10 mouse cellular contexts compared by ENCODE assay signal in the genomic region with DNA sequence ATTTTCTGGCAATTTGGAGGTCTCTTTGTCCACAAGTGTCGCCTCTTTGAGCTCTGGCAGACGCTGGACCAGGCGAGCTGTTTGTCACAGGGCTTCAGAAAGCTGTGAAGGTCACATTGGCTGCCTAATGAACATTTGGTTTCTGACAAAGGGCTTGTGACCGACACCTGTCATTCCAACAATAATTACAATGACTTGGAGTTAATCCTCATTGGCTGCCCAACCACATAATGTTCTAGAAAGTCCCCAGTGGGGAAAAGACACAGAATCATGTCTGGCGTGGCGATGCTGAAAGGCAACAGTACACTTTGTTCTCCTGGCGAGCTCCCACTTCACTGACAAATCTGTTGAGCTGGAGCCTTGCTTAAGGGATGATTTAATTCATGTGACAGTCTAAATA.
DNase-seq lines count a peak whose midpoint lies in the region; ATAC-seq and TF ChIP-seq lines count a peak whose summit lies in the region.
"Had no signal": no experiment of that assay in that cellular context is flagged by ENCODE, and none has a peak within 500 bp of the region (broad histone marks: within the 10 kb centered on the region; RNA-seq: fewer than 3 reads in every experiment).

No protein-coding gene starts in this region.

- H3K9ac ChIP-seq in hindbrain, embryonic 11.5 days (ENCODE audit: low read depth, low read length) = no peak overlapping the region
- no peak overlapping the region for H3K9ac ChIP-seq in neural tube, embryonic 13.5 days
- no peak overlapping the region for H3K9ac ChIP-seq in heart, postnatal 0 days (replicated peaks; ENCODE audit: low read depth, low read length)
- H3K9ac ChIP-seq: liver, embryonic 13.5 days had no signal

- no peaks in the 10 kb centered on the region for H3K9me3 ChIP-seq in hindbrain, embryonic 10.5 days
- H3K9me3 ChIP-seq in hindbrain, embryonic 11.5 days (ENCODE audit: control insufficient read depth, low read length) = no peaks in the 10 kb centered on the region
- H3K9me3 ChIP-seq in neural tube, embryonic 13.5 days = no peaks in the 10 kb centered on the region
- H3K9me3 ChIP-seq in heart, postnatal 0 days (replicated peaks; ENCODE audit: control insufficient read depth, low read length) = no peaks in the 10 kb centered on the region
- H3K9me3 ChIP-seq: liver, embryonic 13.5 days had no signal

- H3K36me3 ChIP-seq in hindbrain, embryonic 10.5 days = no peaks in the 10 kb centered on the region
- H3K36me3 ChIP-seq in hindbrain, embryonic 11.5 days (ENCODE audit: control insufficient read depth, insufficient read depth, low read length) = no peaks in the 10 kb centered on the region
- no peaks in the 10 kb centered on the region for H3K36me3 ChIP-seq in neural tube, embryonic 13.5 days
- H3K36me3 ChIP-seq in heart, postnatal 0 days (replicated peaks; ENCODE audit: control insufficient read depth, insufficient read depth, low read length) = no peaks in the 10 kb centered on the region
- H3K36me3 ChIP-seq: liver, embryonic 13.5 days had no signal

- H3K27ac ChIP-seq in hindbrain, embryonic 10.5 days = peak overlapping the region; percentile 62; the same call in 1 of the 2 replicates
- H3K27ac ChIP-seq in hindbrain, embryonic 11.5 days (ENCODE audit: low read depth, low read length) = no peak overlapping the region
- H3K27ac ChIP-seq in neural tube, embryonic 13.5 days (replicated peaks) = 0 out of 2 replicates have a peak overlapping the region, but pooled peaks have one; percentile 39
- 0 out of 2 replicates have a peak overlapping the region, but pooled peaks have one; percentile 1 for H3K27ac ChIP-seq in heart, postnatal 0 days (ENCODE audit: low read depth)
- H3K27ac ChIP-seq: liver, embryonic 13.5 days had no signal

- no peak overlapping the region for H3K4me3 ChIP-seq in hindbrain, embryonic 10.5 days
- no peak overlapping the region for H3K4me3 ChIP-seq in hindbrain, embryonic 11.5 days (ENCODE audit: low read depth, low read length)
- H3K4me3 ChIP-seq in neural tube, embryonic 13.5 days = no peak overlapping the region
- no peak overlapping the region for H3K4me3 ChIP-seq in heart, postnatal 0 days (ENCODE audit: low read depth, low read length)
- H3K4me3 ChIP-seq: liver, embryonic 13.5 days had no signal

- WGBS in hindbrain, embryonic 10.5 days = 50% methylated on average over 7 of the region's 7 CpGs
- WGBS in hindbrain, embryonic 11.5 days = 65% methylated on average over 7 of the region's 7 CpGs
- 36% methylated on average over 7 of the region's 7 CpGs for WGBS in neural tube, embryonic 13.5 days
- WGBS in heart, postnatal 0 days = 30% methylated on average over 7 of the region's 7 CpGs

- DNase-seq in hindbrain, embryonic 10.5 days (ENCODE audit: low spot score) = no peak
- DNase-seq in hindbrain, embryonic 11.5 days (ENCODE audit: low spot score) = no peak
- DNase-seq in neural tube, embryonic 10.5 days (ENCODE audit: extremely low spot score, low spot score) = no peak
- peak; percentile 31 for DNase-seq in heart, postnatal 0 days (ENCODE audit: low spot score)
- peak; percentile 24 for DNase-seq in right cerebral cortex, postnatal 14 days
- no peak for DNase-seq in thymus, postnatal 10 days (ENCODE audit: low spot score in 2 of 2)
- DNase-seq in kidney, adult 8-10 months = no peak
- DNase-seq: cerebellum, adult 11-12 months; liver, embryonic 13.5 days had no signal

- no peaks in the 10 kb centered on the region for H3K27me3 ChIP-seq in hindbrain, embryonic 10.5 days (ENCODE audit: insufficient read depth, poor library complexity, severe bottlenecking)
- no peaks in the 10 kb centered on the region for H3K27me3 ChIP-seq in hindbrain, embryonic 11.5 days (ENCODE audit: control insufficient read depth, insufficient read depth, low read length)
- no peaks in the 10 kb centered on the region for H3K27me3 ChIP-seq in neural tube, embryonic 13.5 days
- no peaks in the 10 kb centered on the region for H3K27me3 ChIP-seq in heart, postnatal 0 days (ENCODE audit: control insufficient read depth, insufficient read depth, low read length)
- H3K27me3 ChIP-seq: liver, embryonic 13.5 days had no signal

- ATAC-seq in hindbrain, embryonic 11.5 days (ENCODE audit: low FRiP score) = no peak
- ATAC-seq in neural tube, embryonic 13.5 days (ENCODE audit: low read depth) = no peak
- 0 out of 2 replicates have a peak, but pooled peaks have one; percentile 44 for ATAC-seq in heart, postnatal 0 days (ENCODE audit: insufficient read depth, low read depth)

- TF ChIP-seq EP300 in heart, postnatal 0 days (IDR thresholded peaks at IDR 0.05; ENCODE audit: low read depth) = no peak

- no peak for TF ChIP-seq CTCF in heart, postnatal 0 days (IDR thresholded peaks at IDR 0.05; ENCODE audit: low read depth)

- H3K4me1 ChIP-seq in hindbrain, embryonic 10.5 days (replicated peaks) = peaks cover 13% of the 10 kb centered on the region
- H3K4me1 ChIP-seq in hindbrain, embryonic 11.5 days (replicated peaks; ENCODE audit: control insufficient read depth, insufficient read depth, low read length) = no peaks in the 10 kb centered on the region
- H3K4me1 ChIP-seq in neural tube, embryonic 13.5 days (replicated peaks) = peaks cover 8% of the 10 kb centered on the region; the same call in 1 of the 2 replicates
- no peaks in the 10 kb centered on the region for H3K4me1 ChIP-seq in heart, postnatal 0 days (ENCODE audit: control insufficient read depth, insufficient read depth)
- H3K4me1 ChIP-seq: liver, embryonic 13.5 days had no signal

- no peak overlapping the region for H3K4me2 ChIP-seq in hindbrain, embryonic 11.5 days (replicated peaks; ENCODE audit: low read depth, low read length)
- no peak overlapping the region for H3K4me2 ChIP-seq in neural tube, embryonic 13.5 days
- no peak overlapping the region for H3K4me2 ChIP-seq in heart, postnatal 0 days (ENCODE audit: low read depth, low read length)
- H3K4me2 ChIP-seq: liver, embryonic 13.5 days had no signal

Comparison
In these comparisons a context has a peak if more than half of its experiments do, and no peak if none do; other contexts are left out.
1. DNase-seq: peak in heart, postnatal 0 days (single experiment) and right cerebral cortex, postnatal 14 days (single experiment); none in hindbrain, embryonic 10.5 days (single experiment), hindbrain, embryonic 11.5 days (single experiment), neural tube, embryonic 10.5 days (single experiment), thymus, postnatal 10 days (0 of 2) and kidney, adult 8-10 months (0 of 2).